Mouse (Mus musculus): Measurements from ENCODE around the gene Olfm4. TPM values are rescaled to one million over a fixed set of nuclear protein-coding genes. Genes with fewer than 3 reads are reported as not detected.

The Olfm4 gene
- total RNA-seq (2021), result under 1 TPM; 0.79 to 0.96 TPM
- long read RNA-seq, experiment 1, partial matches to known transcripts, result 0 of 1 reads
- long read RNA-seq, experiment 1, other reads (novel, unspliced or antisense), result 1 of 1 reads
- long read RNA-seq, experiment 2, result 0 reads

DNA sequence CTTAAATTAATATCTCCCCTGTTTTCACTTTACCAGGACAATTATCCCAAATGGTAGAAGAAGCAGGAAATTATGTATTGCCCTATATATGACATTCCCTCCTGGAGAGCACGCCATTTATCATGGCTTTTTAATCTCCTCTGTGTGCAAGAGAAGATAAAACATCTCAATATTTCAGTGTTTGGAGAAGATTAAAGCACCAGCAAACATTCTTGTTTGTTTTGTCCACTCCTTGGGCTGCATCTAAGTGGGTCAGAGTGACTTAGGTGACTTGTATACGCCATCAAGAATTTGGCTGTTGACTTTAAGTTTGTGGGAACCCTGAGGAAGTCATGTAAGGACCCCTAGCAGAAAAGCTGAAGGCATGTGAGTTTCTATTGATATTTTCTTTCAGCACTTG lies at the start of gene Olfm4:
Gene Olfm4, plus strand, starts transcription at position 301 of the 400 bp plus-strand sequence.
- DNase-seq (ENCODE audit: extremely low spot score in 1 of 2, low spot score in 2 of 2), result no peak
- no peak for TF ChIP-seq CTCF (IDR thresholded peaks at IDR 0.05)
- no peak within 1 kb of the TSS for H3K4me3 ChIP-seq
- no peak within 1 kb of the TSS for H3K27ac ChIP-seq
- intact Hi-C loops (cut with DNase I), result no loop called here

GRCm38 (mm10) chr14:79934426-79934825 lies 49.5 kb upstream of the Olfm4 start:
- no peak overlapping the region for H3K27ac ChIP-seq
- TF ChIP-seq CTCF (IDR thresholded peaks at IDR 0.05), result no peak
- intact Hi-C loops (cut with DNase I), result no loop called here
- DNase-seq (ENCODE audit: extremely low spot score in 1 of 2, low spot score in 2 of 2), result no peak
- no peak overlapping the region for H3K4me3 ChIP-seq

GRCm38 (mm10) chr14:79936879-79937468 lies 46.9 kb upstream of the Olfm4 start:
- Histone ChIP-seq H3K27ac (no peak overlapping the region), H3K4me3 (no peak overlapping the region)
- intact Hi-C loops (cut with DNase I), result no loop called here
- TF ChIP-seq CTCF (IDR thresholded peaks at IDR 0.05), result no peak
- DNase-seq (ENCODE audit: extremely low spot score in 1 of 2, low spot score in 2 of 2), result no peak

GRCm38 (mm10) chr14:79945876-79946275 lies 38.0 kb upstream of the Olfm4 start:
- intact Hi-C loops (cut with DNase I), result no loop called here
- no peak for TF ChIP-seq CTCF (IDR thresholded peaks at IDR 0.05)
- Histone ChIP-seq H3K4me3 (no peak overlapping the region), H3K27ac (no peak overlapping the region)
- no peak for DNase-seq (ENCODE audit: extremely low spot score in 1 of 2, low spot score in 2 of 2)

GRCm38 (mm10) chr14:79955678-79956077 lies 28.2 kb upstream of the Olfm4 start:
- H3K4me3 ChIP-seq, result no peak overlapping the region
- no peak overlapping the region for H3K27ac ChIP-seq
- TF ChIP-seq CTCF (IDR thresholded peaks at IDR 0.05), result no peak
- intact Hi-C loops (cut with DNase I), result no loop called here
- DNase-seq (ENCODE audit: extremely low spot score in 1 of 2, low spot score in 2 of 2), result no peak

GRCm38 (mm10) chr14:79957789-79958487 lies 25.9 kb upstream of the Olfm4 start:
- TF ChIP-seq CTCF (IDR thresholded peaks at IDR 0.05), result no peak
- intact Hi-C loops (cut with DNase I), result no loop called here
- H3K27ac ChIP-seq, result no peak overlapping the region
- no peak overlapping the region for H3K4me3 ChIP-seq
- no peak for DNase-seq (ENCODE audit: extremely low spot score in 1 of 2, low spot score in 2 of 2)

DNA sequence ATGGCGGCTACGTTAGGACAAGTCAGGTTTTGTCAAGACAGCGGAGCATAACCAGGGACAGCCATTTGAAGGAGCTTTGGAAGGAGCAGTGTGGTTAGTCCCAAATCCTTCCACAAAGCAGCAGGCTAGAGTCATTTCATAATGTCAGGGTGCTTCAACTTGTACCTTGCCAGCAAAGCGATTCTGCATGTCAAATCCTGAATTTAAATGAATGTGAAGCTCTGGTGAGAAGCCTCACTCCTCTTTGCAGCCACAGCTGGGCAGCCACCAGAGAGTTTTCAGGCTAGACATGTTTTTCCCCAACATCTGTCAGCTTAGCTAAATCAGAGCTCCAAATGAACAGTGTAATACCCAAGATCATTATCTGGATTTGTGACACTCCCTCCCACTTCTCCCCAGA lies 22.7 kb upstream of the Olfm4 start:
- Histone ChIP-seq H3K4me3 (no peak overlapping the region), H3K27ac (no peak overlapping the region)
- TF ChIP-seq CTCF (IDR thresholded peaks at IDR 0.05), result no peak
- DNase-seq (ENCODE audit: extremely low spot score in 1 of 2, low spot score in 2 of 2), result no peak
- intact Hi-C loops (cut with DNase I), result no loop called here

GRCm38 (mm10) chr14:79961602-79962001 lies 22.3 kb upstream of the Olfm4 start:
- DNase-seq (ENCODE audit: extremely low spot score in 1 of 2, low spot score in 2 of 2), result no peak
- no peak overlapping the region for H3K4me3 ChIP-seq
- intact Hi-C loops (cut with DNase I), result no loop called here
- TF ChIP-seq CTCF (IDR thresholded peaks at IDR 0.05), result no peak
- no peak overlapping the region for H3K27ac ChIP-seq

GRCm38 (mm10) chr14:79970165-79970564 lies 13.7 kb upstream of the Olfm4 start:
- no peak for TF ChIP-seq CTCF (IDR thresholded peaks at IDR 0.05)
- H3K27ac ChIP-seq, result no peak overlapping the region; the same call in 1 of the 2 replicates
- intact Hi-C loops (cut with DNase I), result no loop called here
- H3K4me3 ChIP-seq, result no peak overlapping the region
- DNase-seq (ENCODE audit: extremely low spot score in 1 of 2, low spot score in 2 of 2), result peak; percentile 22 to 40

- no peak for TF ChIP-seq CTCF (IDR thresholded peaks at IDR 0.05)
- no peak for DNase-seq (ENCODE audit: extremely low spot score in 1 of 2, low spot score in 2 of 2)
- intact Hi-C loops (cut with DNase I), result no loop called here
- no peak overlapping the region for H3K4me3 ChIP-seq
- no peak overlapping the region for H3K27ac ChIP-seq
Measured at GRCm38 (mm10) chr14:79970928-79971738, 12.7 kb upstream of the Olfm4 start.

DNA sequence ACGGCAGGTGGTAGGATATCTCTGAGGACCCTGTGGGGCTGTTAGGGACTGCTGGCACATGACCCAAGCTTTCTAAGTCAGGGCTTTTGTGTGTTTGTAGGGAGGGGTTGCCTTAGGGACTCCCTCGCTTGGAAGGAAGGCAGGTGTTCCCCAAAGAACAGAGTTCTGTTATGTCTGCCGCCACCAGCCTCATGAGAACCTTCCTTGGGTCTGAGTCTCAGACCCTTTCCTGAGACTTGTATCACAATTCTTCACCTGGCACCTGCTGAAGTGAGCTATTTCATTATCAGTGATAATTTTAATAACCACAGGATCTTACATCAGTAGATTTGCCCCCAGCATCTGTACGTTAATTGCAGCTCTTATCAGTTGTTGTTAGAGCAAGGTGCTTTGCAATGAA lies 2.4 kb upstream of the Olfm4 start:
- DNase-seq (ENCODE audit: extremely low spot score in 1 of 2, low spot score in 2 of 2), result no peak
- intact Hi-C loops (cut with DNase I), result no loop called here
- no peak overlapping the region for H3K27ac ChIP-seq
- no peak for TF ChIP-seq CTCF (IDR thresholded peaks at IDR 0.05)
- no peak overlapping the region for H3K4me3 ChIP-seq

- intact Hi-C loops (cut with DNase I), result no loop called here
- TF ChIP-seq CTCF (IDR thresholded peaks at IDR 0.05), result no peak
- Histone ChIP-seq H3K4me3 (no peak overlapping the region), H3K27ac (no peak overlapping the region)
- no peak for DNase-seq (ENCODE audit: extremely low spot score in 1 of 2, low spot score in 2 of 2)
Measured at GRCm38 (mm10) chr14:79985137-79985670, 1.3 kb downstream of the Olfm4 start.
